Mouse (Mus musculus): ENCODE measurements around the gene Igsf21.

Gene Igsf21

GRCm38 (mm10) chr4:140237305-140237741 lies 9.3 kb downstream of the Igsf21 start:
- in situ Hi-C loops (cut with MboI, MseI), result loop anchor here (10.0 kb wide), 1 partner anchor 1073 kb away; no protein-coding TSS in a partner anchor

GRCm38 (mm10) chr4:140235361-140236153 lies 11.0 kb downstream of the Igsf21 start:
- in situ Hi-C loops (cut with MboI, MseI), result loop anchor here (10.0 kb wide), 1 partner anchor 1071 kb away; no protein-coding TSS in a partner anchor

GRCm38 (mm10) chr4:140234412-140235205 lies 12.0 kb downstream of the Igsf21 start:
- in situ Hi-C loops (cut with MboI, MseI), result loop anchor here (10.0 kb wide), 1 partner anchor 1070 kb away; no protein-coding TSS in a partner anchor

- in situ Hi-C loops (cut with MboI, MseI), result no loop called here
Measured at GRCm38 (mm10) chr4:140227837-140228236, 18.7 kb downstream of the Igsf21 start.

GRCm38 (mm10) chr4:140225204-140225603 lies 21.4 kb downstream of the Igsf21 start:
- in situ Hi-C loops (cut with MboI, MseI), result no loop called here

DNA sequence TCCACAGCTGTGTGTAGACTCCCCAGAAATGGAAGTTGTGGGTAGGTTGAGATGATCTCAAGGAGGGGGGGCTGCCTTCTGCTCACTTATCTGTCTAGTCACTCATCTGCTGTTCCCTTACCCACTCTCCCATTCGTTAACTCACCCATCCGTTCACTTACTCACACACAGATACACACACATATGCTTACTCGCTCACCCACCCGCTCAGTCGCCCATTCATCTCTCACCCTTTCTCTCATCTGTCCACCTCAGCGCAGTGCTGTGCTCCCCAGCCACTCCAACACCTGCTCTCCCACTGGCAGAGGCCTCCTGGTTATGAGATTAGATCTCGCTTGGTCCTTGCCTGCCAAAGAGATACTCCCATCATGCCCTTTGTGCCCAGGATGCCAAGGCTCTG lies 22.1 kb downstream of the Igsf21 start:
- in situ Hi-C loops (cut with MboI, MseI), result no loop called here

DNA sequence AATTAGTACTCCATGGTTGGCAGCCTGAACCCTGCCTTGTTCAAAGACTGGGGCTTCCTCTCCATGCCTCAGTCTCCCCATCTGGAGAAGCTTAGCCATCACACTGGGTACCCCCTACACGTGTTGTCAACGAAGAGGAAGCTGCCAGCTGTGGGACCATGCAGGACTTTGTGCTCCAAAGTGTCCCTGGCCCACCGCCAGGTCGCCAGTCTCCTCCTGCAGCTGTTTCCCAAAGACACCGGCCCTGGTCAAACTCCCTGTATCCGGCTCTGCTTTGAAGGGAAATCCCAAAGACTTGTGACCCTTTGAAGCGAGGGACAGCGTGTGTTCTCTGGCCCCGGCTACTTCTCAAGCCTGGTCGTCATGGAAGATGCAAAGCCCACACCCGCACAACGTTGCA lies 23.5 kb downstream of the Igsf21 start:
- in situ Hi-C loops (cut with MboI, MseI), result no loop called here

DNA sequence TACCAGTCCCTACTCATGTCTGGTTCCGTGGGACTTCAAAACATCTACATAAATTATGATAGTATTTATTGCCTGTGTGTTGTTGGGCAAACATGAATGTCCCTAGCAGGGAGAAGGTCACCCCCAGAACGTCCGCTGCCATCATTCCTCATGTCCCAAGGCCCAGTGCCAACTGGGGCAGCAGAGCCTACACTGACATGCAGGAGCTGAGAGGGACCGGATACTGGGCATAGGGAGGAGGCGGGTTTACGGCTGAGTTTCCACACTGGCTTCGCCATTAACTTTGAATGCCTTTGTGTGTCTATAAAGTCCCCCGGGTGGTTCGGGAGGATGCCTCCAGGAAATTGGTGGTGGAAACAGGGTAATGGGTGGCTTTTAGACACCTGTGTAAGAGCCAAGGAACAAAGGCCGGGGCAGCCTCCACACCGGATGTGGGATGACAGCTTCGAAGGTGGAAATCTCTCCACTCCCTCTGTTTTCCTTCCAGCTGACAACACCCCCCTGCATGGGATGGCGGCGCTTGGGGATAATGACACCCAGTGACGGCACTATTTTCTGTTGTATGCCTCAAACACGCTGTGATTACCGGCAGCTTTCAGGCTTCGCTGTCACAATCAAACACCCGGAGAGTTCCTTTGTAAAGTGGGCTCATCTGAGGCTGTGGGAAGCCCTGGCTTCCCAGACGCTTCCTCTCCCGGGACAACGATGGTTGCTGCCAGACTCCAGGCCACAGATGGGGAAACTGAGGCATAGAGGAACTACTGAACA lies 26.1 kb downstream of the Igsf21 start:
- in situ Hi-C loops (cut with MboI, MseI), result no loop called here

DNA sequence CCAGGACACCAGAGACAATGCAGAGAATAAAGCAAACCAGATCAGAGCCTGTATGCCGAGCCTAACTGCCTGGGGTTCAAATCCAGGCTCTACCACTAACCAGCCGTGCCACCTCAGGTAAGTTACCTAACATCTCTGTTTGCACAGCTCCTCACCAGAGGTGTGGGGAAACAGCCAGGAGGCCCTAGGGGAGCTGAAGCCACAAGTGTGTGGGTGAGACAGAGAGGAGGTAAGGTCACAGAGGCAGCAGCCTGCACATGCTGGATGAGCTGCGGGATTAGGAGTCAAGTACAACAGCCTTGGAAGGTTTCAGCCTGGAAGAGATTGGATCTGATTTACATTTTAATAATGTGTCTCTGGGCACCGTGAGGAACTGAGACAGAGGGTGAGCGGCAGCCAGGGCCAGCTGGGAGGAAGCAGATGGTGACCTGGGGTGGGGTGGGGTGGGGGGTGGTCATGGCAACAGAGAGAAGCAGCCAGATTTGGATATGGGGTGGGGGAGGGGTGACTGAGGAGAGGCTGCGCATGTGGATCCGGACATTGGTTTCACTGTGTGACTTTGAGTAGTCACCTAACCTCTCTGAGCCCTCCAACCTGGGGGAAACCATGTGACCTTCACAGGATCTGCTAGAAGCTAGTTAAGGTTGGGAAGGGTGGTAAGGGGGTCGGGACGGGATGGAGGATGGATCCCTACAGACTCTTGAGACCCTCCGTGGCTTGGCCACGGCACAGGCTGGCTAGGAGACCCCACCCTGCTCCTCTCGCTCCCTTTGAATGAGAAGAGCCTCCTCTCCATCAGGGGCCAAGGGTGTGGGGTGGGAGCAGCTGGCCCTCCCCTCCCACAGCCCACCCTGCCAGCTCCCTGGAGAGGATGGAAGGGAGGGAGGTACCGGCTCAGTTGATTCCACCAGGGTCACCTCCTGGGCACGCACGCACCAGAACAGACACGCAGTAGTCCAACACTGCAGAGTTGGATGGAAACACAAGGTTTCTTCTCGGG lies 27.4 kb downstream of the Igsf21 start:
- in situ Hi-C loops (cut with MboI, MseI), result no loop called here

GRCm38 (mm10) chr4:140218384-140218783 lies 28.2 kb downstream of the Igsf21 start:
- in situ Hi-C loops (cut with MboI, MseI), result no loop called here

DNA sequence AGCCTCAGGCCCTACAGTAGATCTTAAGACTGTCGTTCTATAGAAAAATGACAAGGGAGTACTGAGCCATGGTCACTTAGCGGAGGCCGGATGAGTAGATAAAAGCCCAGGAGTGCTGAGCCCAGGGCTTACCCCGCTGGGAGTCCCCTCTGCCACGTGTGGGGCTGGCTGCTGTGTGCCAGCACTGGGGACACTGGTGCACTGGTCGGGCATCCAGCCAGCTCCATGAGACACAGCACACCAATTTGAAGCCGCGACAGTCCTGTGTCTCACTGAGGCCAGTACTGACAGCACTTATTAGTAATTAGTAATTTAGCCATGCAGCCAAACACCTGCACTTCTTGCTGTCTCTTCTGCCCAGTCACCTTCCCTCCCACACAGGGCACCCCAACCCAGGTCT lies 28.6 kb downstream of the Igsf21 start:
- in situ Hi-C loops (cut with MboI, MseI), result no loop called here

- in situ Hi-C loops (cut with MboI, MseI), result no loop called here
Measured at GRCm38 (mm10) chr4:140216096-140216495, 30.5 kb downstream of the Igsf21 start.

DNA sequence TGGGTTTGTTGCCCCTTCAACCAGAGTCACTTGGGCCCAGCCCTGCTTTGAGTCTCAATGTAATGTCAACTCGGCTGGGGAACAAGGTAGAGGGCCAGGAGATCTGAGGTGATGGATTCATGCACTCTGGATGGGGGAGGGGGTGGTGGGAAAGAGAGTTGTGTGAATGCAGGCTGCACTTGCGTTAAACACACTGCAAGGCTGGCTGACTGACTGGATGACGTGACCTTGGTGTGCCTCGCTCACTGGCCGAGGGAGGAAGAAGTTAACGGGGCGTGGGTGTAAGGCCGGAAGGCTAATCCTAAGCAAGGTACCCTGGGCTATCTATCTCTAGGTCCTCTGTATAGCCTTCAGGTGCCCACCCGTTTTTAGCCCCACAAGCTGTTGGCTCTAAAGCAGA lies 31.4 kb downstream of the Igsf21 start:
- in situ Hi-C loops (cut with MboI, MseI), result no loop called here

DNA sequence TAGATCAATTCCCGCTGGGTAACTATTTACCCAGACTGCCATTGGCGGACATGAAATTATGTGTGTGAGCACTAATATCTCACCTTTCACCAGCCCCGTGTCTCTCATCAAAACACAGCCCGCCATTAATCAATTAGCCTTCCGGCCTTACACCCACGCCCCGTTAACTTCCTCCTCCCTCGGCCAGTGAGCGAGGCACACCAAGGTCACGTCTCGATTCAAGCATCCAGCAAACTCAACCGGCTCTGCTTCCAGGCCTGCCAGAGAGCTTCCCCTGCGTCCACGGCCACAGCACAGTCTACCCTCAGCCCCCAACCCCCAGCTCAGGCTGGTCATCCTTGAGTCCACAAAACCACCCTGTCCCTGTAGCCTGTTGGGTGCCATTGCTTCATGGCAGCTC lies 32.2 kb downstream of the Igsf21 start:
- in situ Hi-C loops (cut with MboI, MseI), result no loop called here

- in situ Hi-C loops (cut with MboI, MseI), result no loop called here
Measured at GRCm38 (mm10) chr4:140210129-140210890, 36.3 kb downstream of the Igsf21 start.

GRCm38 (mm10) chr4:140205811-140206231 lies 40.8 kb downstream of the Igsf21 start:
- in situ Hi-C loops (cut with MboI, MseI), result no loop called here

DNA sequence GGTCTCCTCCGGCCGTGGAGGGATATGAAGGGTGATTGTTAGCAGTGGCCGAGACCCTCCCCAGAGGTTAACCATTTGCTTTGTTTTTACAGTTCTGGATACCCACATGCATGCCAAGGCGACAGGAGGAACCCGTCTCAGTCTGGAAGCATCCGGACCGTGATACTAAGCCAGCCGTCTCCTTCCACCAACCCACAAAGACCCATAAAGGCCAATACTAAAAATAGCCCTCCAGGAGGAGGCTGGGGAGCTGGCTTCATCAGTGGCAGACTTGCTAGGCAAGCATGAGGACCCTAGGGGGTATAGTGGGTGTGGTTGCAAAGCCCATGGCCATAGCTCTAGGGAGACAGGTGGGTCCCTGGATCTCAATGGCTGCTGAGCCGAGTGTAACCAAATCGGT lies 41.8 kb downstream of the Igsf21 start:
- in situ Hi-C loops (cut with MboI, MseI), result no loop called here

DNA sequence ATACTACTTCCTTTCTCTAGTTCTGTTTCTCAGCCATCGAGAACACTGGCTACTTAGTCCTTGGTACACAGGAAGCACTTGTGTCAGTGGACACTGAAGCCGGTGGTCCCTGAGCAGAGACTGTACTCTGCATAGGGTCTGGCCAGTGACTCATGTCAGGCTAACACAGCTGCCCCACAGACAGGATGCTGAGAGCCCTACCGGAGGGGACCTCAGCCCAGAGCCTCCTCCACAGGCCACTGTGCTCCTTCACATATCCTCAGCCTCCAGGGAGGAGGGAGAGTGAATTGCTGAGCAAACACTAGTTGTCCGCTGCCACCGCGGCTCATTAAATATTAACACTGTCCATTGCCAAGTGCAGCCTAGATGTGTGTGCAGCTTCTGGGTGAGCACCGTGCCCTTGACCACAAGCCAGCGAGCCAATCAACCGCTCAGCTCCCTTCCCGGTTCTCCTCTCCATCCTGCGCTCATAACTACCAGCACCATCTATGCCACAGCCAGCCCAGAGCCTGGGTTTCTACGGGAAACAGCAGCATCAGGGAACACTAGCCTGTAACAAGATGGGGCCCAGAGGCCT lies 42.8 kb downstream of the Igsf21 start:
- in situ Hi-C loops (cut with MboI, MseI), result no loop called here

- in situ Hi-C loops (cut with MboI, MseI), result no loop called here
Measured at GRCm38 (mm10) chr4:140202196-140202595, 44.4 kb downstream of the Igsf21 start.
